Mouse (Mus musculus) spleen, adult 2 months (tissue): ENCODE data around the gene Mycbp2. TPM values are rescaled to one million over a fixed set of nuclear protein-coding genes. Genes with fewer than 3 reads are reported as not detected.
A peak's percentile ranks its signal among the peaks of the same experiment; 100 is the strongest.

Experiments
- DNase-seq, 2 experiments: peaks; one replicate each; pipeline versions ENCODE4 v3.0.0 to v3.0.0-alpha.2; 2012 to 2021; ENCODE audit warnings: low spot score in 2 of 2, low read depth in 1 of 2
- H3K27ac ChIP-seq: fragments of 200-500 bp; 2 replicates; pipeline ENCODE4 v1.5.1; 2012; ENCODE audit warnings: low read length, inconsistent platforms; ENCODE audit not compliant: insufficient read depth
- H3K27me3 ChIP-seq: fragments of 200-500 bp; 2 replicates; pipeline ENCODE4 v1.6.1; 2012; ENCODE audit warnings: mild to moderate bottlenecking, moderate library complexity, low read length, inconsistent platforms; ENCODE audit not compliant: control insufficient read depth, insufficient read depth
- H3K36me3 ChIP-seq: fragments of 200-500 bp; 2 replicates; pipeline ENCODE4 v1.6.1; 2012; ENCODE audit warnings: mild to moderate bottlenecking, low read length, inconsistent platforms; ENCODE audit not compliant: control insufficient read depth, insufficient read depth
- H3K4me1 ChIP-seq: fragments of 200-500 bp; 2 replicates; pipeline ENCODE4 v1.6.1; 2011; ENCODE audit warnings: inconsistent platforms; ENCODE audit not compliant: control insufficient read depth, insufficient read depth, insufficient read length
- H3K4me3 ChIP-seq: fragments of 200-500 bp; 2 replicates; pipeline ENCODE4 v1.5.1; 2011; ENCODE audit warnings: mild to moderate bottlenecking, inconsistent platforms; ENCODE audit not compliant: insufficient read depth, insufficient read length; ENCODE audit errors: extremely low read depth
- CTCF ChIP-seq: fragments of 200-500 bp; IDR thresholded peaks from 2 replicates; pipeline ENCODE4 v1.5.1; 2011; ENCODE audit warnings: mild to moderate bottlenecking, inconsistent platforms; ENCODE audit not compliant: insufficient read depth, insufficient read length, insufficient replicate concordance; ENCODE audit errors: extremely low read depth
- POLR2A ChIP-seq: fragments of 200-500 bp; IDR thresholded peaks from 2 replicates; pipeline ENCODE4 v1.6.1; 2011; ENCODE audit warnings: low read depth, low read length, inconsistent platforms
- WGBS: fragments of 180-500 bp; shearing (Covaris S2); methylation state at CpG from one replicate; pipeline ENCODE4 v1.1.7; 2018; 5-methylcytosine and 5-hydroxymethylcytosine counted together
- polyA plus RNA-seq: library from polyadenylated mRNA; depleted of rRNA; stranded (reverse); fragments of >200 nt; gene quantifications from 2 replicates; pipeline ENCODE4 v1.2.3, GENCODE M21; 2012

The Mycbp2 gene
- polyA plus RNA-seq, 1 experiment, result 32.9 TPM

DNA sequence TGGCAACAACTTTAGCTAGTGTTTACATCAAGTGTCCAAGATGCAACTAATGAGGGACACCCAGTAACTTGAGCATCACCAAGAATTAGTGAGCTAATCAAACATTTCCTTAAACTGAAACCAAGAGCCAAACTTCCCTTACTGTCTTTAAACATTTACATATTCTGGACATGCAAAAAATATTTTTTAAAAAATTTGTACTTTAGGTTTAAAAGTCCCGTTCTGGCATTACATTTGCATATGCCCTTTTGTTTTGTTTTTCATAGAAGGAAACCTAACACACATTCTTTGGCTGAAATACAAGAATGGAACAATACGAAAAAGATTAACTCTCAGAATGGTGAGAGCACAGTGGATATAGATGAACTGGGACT is 248.4 kb downstream of the Mycbp2 start:
- no peak for TF ChIP-seq POLR2A
- TF ChIP-seq CTCF, result no peak
- Histone ChIP-seq H3K4me1 (peaks cover 3% of the 10 kb centered on the region; the same call in 1 of the 2 replicates), H3K4me3 (peak overlapping the region; percentile 96), H3K36me3 (peaks cover 4% of the 10 kb centered on the region), H3K27ac (peak overlapping the region; percentile 100), H3K27me3 (no peaks in the 10 kb centered on the region)
- no peak for DNase-seq
- WGBS, result under 1% methylated on average over 2 of the region's 2 CpGs

DNA sequence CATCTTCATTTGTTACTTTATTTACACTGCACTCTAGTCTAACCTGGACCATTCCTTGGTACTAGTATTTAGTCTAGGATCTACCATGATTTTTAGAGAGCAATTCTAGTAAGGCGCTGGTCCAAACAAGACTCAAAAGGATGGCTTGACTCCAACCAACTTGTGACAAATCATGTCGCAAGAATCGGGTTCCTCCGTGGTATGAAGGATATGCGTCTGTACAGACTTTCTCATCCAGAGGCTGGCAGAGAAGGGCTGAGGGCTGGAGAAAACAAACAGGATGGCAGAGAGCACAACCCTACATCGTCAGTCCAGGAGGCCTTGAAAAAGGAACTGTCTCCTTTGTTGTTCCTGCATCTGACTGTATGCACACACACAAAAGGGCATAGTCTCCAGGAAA is 250.0 kb downstream of the Mycbp2 start:
- TF ChIP-seq CTCF, result no peak
- no peak for TF ChIP-seq POLR2A
- no peak overlapping the region for H3K27ac ChIP-seq
- H3K36me3 ChIP-seq, result peaks cover 12% of the 10 kb centered on the region
- no peaks in the 10 kb centered on the region for H3K27me3 ChIP-seq
- H3K4me1 ChIP-seq, result peaks cover 3% of the 10 kb centered on the region; the same call in 1 of the 2 replicates
- 71% methylated on average over 6 of the region's 6 CpGs for WGBS
- no peak for DNase-seq
- no peak overlapping the region for H3K4me3 ChIP-seq

DNA sequence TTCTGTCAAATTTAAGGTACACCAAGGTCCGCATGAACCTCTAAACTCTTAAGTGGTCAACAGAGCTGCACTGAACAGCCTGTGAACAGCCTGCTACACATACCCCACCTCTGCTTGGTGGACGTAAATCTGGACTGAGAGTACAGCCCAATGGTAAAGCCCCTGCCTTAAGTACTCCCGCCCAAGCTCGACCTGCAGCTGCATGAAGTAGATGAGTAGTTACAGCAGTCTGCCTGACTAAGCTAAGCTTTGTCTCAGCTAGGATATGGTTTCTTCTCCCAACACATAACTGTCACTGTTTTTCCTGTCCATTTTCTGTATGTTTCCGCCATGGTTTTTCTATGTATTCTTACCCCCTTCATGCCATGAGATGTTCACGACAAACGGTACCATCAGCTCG is 250.8 kb downstream of the Mycbp2 start:
- no peaks in the 10 kb centered on the region for H3K27me3 ChIP-seq
- DNase-seq, result no peak
- 91% methylated on average over 8 of the region's 8 CpGs for WGBS
- H3K4me1 ChIP-seq, result peaks cover 3% of the 10 kb centered on the region; the same call in 1 of the 2 replicates
- TF ChIP-seq POLR2A (no peak), CTCF (no peak)
- peaks cover 13% of the 10 kb centered on the region for H3K36me3 ChIP-seq
- H3K27ac ChIP-seq, result no peak overlapping the region
- H3K4me3 ChIP-seq, result no peak overlapping the region

DNA sequence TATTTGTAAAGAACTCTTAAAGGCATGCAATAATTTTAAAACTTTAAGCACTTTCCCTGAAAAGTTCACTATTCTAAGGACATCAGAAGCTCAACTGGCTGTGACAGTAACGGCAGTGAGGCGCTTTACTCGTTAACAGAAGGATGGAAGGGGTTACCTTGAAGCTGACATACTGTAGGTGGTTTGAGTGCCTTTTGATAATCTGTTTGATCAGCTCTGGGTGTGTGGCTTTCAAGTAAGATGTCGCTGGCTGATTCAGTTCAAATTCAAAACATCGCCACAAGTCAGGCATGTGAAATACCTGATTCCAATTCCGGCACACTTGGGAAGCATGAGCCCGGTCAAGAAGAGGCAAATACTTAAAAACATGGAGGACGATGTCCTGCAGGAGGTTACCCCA is 251.6 kb downstream of the Mycbp2 start:
- 83% methylated on average over 8 of the region's 8 CpGs for whole genome bisulfite sequencing
- Histone ChIP-seq H3K4me3 (no peak overlapping the region), H3K27ac (0 out of 2 replicates have a peak overlapping the region, but pooled peaks have one; percentile 2), H3K36me3 (peaks cover 16% of the 10 kb centered on the region), H3K27me3 (no peaks in the 10 kb centered on the region), H3K4me1 (peaks cover 3% of the 10 kb centered on the region; the same call in 1 of the 2 replicates)
- DNase-seq, result no peak
- TF ChIP-seq CTCF (no peak), POLR2A (no peak)

DNA sequence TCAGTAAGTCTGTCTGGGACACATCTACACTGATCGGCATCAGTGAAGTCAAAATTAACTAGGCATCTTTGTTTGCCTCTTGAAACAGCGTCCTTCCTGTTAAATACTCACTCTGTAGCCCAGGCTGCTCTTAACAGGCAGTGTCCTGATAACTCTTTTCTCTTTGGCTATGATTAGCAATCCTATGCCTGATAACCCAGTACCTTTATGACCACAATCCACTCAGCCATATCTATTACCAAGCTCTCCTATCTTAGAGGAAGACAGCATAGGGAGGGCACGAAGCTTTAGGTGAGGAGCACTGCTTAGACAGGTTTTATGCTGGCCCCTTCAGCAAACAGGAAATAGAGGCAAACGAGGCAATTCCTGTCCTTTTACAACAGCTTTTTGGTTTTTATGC is 252.9 kb downstream of the Mycbp2 start:
- Histone ChIP-seq H3K27ac (no peak overlapping the region), H3K4me3 (no peak overlapping the region), H3K27me3 (no peaks in the 10 kb centered on the region), H3K4me1 (peaks cover 3% of the 10 kb centered on the region; the same call in 1 of the 2 replicates), H3K36me3 (peaks cover 16% of the 10 kb centered on the region)
- DNase-seq, result no peak
- 41% methylated on average over 4 of the region's 4 CpGs for WGBS
- TF ChIP-seq CTCF (no peak), POLR2A (no peak)

DNA sequence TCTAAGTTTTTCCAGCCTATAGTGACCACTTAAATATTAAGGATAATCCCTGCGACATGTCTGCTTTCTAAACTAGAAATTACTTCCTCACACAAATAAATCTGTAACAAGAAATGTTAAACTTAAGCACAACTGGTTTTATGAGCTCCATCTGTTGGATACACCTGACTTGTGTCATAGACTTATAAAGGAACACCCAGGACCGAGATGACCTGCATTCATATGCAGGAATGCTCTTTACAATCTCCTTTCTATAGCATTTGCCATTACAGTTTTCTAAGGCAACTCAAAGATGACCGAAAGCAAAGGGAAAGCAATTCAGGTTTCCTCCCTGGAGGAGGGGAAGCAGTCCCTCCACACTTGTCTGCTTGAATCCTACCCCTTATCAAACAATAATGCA is 253.4 kb downstream of the Mycbp2 start:
- no peak for TF ChIP-seq POLR2A
- TF ChIP-seq CTCF, result no peak
- no peak overlapping the region for H3K27ac ChIP-seq
- no peaks in the 10 kb centered on the region for H3K27me3 ChIP-seq
- H3K4me1 ChIP-seq, result peaks cover 3% of the 10 kb centered on the region; the same call in 1 of the 2 replicates
- peaks cover 16% of the 10 kb centered on the region for H3K36me3 ChIP-seq
- 92% methylated on average over 3 of the region's 3 CpGs for WGBS
- DNase-seq, result no peak
- H3K4me3 ChIP-seq, result no peak overlapping the region

DNA sequence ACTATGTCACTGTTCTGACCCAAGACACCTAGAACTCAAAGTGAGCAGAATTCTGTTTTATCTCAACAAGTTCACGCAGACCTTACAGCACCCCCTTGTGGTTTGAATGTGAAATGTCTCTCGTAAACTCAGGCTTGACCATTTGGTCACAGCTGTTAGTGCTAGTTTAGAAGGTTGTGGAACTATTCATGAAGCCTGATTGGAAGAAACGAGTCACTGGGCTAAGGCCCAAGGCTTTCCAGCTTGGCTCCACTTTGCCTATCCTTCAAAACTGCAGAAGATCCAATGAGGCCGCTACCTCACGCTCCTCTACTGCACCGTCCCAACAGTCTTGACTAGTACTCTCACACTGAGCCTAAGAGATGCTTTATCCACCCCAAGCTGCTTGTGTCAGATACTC is 258.0 kb downstream of the Mycbp2 start:
- no peak for TF ChIP-seq POLR2A
- TF ChIP-seq CTCF, result peak; percentile 30; the same call in 1 of the 2 replicates
- no peak overlapping the region for H3K27ac ChIP-seq
- 76% methylated on average over 6 of the region's 6 CpGs for WGBS
- no peaks in the 10 kb centered on the region for H3K27me3 ChIP-seq
- no peaks in the 10 kb centered on the region for H3K4me1 ChIP-seq
- DNase-seq, result peak in 1 of 2 experiments; percentile 34
- no peak overlapping the region for H3K4me3 ChIP-seq
- peaks cover 28% of the 10 kb centered on the region for H3K36me3 ChIP-seq
